Mouse (Mus musculus) liver, adult (tissue): Measurements from ENCODE around the gene Polr2l.
A peak's percentile ranks its signal among the peaks of the same experiment; 100 is the strongest.

ENCODE experiments used
- GATA4 ChIP-seq: IDR thresholded peaks from 2 replicates; pipeline ENCODE4 v1.6.1; 2014; ENCODE audit warnings: mild to moderate bottlenecking, low read length; ENCODE audit not compliant: insufficient replicate concordance

Gene Polr2l

DNA sequence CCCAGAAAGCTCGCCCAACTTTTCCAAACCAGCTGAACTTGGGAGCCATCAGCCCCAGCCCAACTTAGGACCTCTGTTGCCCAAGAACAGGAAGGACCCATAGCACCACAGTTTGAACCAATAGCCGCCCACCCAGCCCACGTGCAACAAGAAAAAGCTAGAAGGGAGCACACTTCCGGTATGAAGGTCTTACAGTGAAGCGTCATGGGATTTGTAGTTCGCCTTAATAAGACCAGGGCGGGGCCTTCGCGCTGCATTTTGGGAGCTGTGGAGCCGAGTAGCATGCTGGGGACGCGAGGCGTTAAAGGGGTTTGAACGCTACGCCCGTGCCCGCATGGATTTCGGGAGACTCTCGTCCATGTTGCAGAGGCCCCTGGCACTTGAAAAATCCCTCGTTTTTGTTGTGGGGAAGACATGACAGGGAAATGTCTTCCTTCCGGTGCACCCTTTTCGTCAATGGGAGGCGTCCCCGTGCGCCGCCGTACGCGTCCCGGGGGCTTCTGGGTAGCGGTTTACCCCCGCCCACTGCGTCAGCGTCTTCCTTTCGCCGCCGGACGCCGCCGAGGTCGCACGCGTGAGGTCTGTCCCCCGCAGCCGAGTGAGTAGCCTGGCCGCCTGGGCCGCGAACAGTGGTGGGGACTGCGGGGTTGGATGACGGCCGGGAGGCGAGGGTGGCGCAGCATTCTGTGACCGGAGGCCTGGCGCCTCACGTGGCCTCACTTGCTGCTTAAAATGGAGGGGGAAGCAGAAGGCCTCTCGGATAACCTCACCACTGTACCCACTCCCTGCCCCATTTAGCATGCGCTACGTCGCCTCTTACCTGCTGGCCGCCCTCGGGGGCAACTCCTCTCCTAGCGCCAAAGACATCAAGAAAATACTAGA lies 27.6 kb downstream of the Polr2l start, which contains the start of gene Rplp2:
Rplp2 (plus strand) TSS at position 261 of the 882 bp plus-strand sequence.
- peak; percentile 15; the same call in 1 of the 2 replicates for TF ChIP-seq GATA4

- no peak for TF ChIP-seq GATA4
These were observed 31.1 kb downstream of the Polr2l start, which contains the start of gene Pidd1 for GRCm38 (mm10) chr7:141443828-141444237. Gene Pidd1 (minus strand): TSS chr7:141444025.

GRCm38 (mm10) chr7:141443081-141443821 lies 31.7 kb downstream of the Polr2l start:
- no peak for TF ChIP-seq GATA4

DNA sequence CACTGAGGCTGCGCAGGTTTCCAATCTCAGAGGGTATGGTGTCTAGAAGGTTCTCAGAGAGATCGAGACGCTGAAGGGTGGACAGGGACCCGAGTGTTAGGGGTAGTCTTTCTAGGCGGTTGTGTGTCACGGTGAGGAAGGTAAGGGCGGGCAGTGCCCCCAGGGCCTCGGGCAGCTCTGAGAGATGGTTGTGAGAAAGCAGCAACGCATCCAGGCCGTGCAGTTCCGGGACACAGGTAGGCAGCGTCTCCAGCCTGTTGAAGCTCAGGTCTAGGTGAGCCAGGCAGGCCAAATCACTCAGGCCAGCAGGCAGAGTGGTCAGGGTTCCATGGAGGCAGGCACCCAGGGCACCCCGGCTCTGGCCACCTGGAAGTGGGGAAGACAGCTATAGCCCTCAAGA lies 32.7 kb downstream of the Polr2l start:
- no peak for TF ChIP-seq GATA4

GRCm38 (mm10) chr7:141441460-141441859 lies 33.5 kb downstream of the Polr2l start:
- no peak for TF ChIP-seq GATA4

- TF ChIP-seq GATA4, result no peak
These were observed 34.3 kb downstream of the Polr2l start for GRCm38 (mm10) chr7:141440613-141441012.

GRCm38 (mm10) chr7:141439811-141440210 lies 35.1 kb downstream of the Polr2l start:
- no peak for TF ChIP-seq GATA4

DNA sequence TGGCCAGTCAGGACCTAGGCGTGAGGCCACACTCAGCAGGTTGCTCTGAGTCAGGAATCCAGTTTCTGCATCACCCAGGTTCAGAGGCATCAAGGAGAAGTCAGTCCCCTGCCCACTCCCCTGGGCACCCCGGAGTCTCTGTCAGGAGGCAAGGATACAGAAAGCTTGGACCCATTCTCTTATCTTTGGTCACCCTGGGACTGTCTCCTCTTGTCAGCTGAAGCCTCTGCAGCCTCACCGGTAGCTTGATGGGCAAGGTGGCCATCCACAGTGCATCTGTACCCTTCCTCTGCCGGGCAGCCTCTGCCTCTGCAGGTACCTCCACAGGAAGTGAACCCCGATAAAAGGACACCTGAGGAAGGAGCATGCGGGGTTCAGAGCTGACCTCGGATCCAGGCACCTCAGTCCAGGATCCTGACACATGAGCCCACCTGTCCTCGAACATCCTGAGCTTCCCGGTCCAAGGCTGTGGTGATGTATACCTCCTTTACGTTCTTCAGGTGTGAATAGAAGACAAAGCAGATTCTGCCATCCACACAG lies 35.7 kb downstream of the Polr2l start:
- no peak for TF ChIP-seq GATA4

- TF ChIP-seq GATA4, result no peak
These were observed 36.5 kb downstream of the Polr2l start for GRCm38 (mm10) chr7:141438201-141438968.

DNA sequence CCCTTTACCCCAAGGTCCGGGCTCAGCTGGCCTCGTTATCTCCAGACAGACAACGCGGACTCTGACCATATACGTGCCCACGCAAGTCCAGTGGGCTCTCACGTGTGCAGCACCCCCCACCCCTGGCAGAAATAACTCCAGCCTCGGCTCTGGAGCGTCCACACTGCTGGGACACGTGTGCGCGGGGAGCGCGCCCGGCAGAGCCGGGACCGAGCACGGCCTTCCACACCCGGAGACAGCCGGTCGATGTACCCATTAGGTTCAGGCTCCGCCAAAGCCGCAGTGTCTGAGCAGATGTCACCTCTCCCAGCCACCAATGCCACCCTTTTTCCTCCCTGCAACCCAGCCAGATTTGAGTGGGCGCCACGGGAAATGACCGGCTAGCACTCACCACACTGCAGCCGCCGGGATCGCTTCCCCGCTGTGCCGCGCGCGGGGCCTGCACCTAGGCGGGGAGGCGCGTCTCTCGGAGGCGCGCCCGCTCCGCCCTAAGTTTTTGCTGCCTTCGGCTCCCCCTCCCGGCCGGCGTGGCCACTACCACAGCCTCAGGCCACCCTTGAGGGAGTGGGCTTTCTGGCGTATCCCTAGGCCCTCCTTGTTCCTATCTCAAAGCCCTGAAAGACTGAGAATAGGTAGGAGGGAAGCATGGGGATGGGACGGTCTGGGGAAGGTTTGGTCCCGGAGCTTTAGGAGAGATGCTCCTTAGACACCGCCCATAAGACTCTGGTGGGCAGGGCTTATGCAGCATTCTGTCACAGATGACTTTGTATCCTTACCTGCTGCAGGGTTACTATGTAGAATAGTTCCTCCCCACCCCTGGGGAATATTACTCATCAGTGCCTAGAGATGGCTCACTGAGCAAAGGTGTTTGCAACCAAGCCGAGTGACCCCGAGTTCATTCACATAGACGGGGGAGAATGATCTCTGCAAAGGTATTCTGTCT lies 37.5 kb downstream of the Polr2l start, which contains the start of gene Slc25a22:
Slc25a22 (minus strand) TSS at position 715 of the 943 bp plus-strand sequence.
- peak; percentile 84; the same call in 1 of the 2 replicates for TF ChIP-seq GATA4

- no peak for TF ChIP-seq GATA4
These were observed 38.4 kb downstream of the Polr2l start for GRCm38 (mm10) chr7:141436523-141436892.

DNA sequence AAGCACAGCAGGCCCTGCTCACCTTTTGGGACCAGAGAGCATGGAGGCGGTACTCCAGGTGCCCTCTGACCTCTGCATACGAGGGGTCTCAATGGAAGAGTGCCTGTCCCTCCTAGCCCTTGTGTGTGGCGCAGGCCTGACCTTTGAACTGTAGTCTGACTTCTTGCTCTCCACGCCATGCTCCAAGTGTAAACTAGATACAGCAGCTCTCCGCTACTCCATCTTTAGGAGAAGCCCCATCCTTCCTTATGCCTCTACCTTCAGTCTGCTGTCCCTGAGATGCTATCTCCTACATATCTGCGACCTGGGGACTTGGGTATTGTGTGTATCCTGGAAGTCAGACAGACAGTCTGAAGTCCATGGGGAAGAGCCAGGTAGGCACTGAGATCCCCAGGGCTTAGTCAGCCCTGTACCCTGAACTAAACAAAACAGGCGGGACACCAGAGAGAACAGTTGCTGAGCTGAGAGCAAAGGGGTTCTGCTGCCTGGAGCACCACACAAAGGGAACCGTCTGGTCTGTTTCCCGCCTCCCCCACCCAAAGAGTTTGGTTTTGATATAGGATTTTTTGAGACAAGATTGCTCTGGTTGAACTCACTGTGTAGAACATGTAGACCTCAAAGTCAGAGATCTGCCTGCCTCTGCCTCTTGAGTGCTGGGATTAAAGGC lies 38.9 kb downstream of the Polr2l start:
- no peak for TF ChIP-seq GATA4

- peak; percentile 37; the same call in 1 of the 2 replicates for TF ChIP-seq GATA4
These were observed 39.6 kb downstream of the Polr2l start for GRCm38 (mm10) chr7:141435129-141435855.

- TF ChIP-seq GATA4, result no peak
These were observed 40.5 kb downstream of the Polr2l start for GRCm38 (mm10) chr7:141434464-141434863.
